Mouse (Mus musculus) G1E (cell line): ENCODE measurements at regions not wholly inside any gene's neighbourhood (a gene's known extent, or its start where the extent isn't known, plus 50 kb on each side); places are given as distances from the start of the nearest gene placed in this dataset.

Experiments used
- ATAC-seq: 2 replicates; pipeline ENCODE4 v1.8.0; 2016; ENCODE audit warnings: mild to moderate bottlenecking; ENCODE audit not compliant: insufficient number of reproducible peaks, poor library complexity, low FRiP score, severe bottlenecking; ENCODE audit errors: extremely low read depth
- DNase-seq: peaks from one replicate; pipeline ENCODE4 v3.0.0; 2012; ENCODE audit warnings: low spot score
- H3K27me3 ChIP-seq: 2 replicates; pipeline ENCODE4 v1.6.1; 2012; ENCODE audit warnings: mild to moderate bottlenecking, low read length, inconsistent platforms; ENCODE audit not compliant: insufficient read depth
- H3K36me3 ChIP-seq: replicated peaks from 2 replicates; pipeline ENCODE3; 2012; ENCODE audit warnings: mild to moderate bottlenecking, inconsistent platforms
- H3K4me1 ChIP-seq: 2 replicates; pipeline ENCODE4 v1.6.1; 2012; ENCODE audit warnings: low read depth, low read length, inconsistent platforms, mixed read lengths; ENCODE audit not compliant: insufficient read depth
- H3K4me3 ChIP-seq: 2 replicates; pipeline ENCODE4 v1.5.1; 2012; ENCODE audit warnings: low read depth, mild to moderate bottlenecking, inconsistent platforms, low read length, moderate library complexity, mixed read lengths
- H3K9me3 ChIP-seq: replicated peaks from 2 replicates; pipeline ENCODE4 v1.6.1; 2012; ENCODE audit warnings: inconsistent platforms
- CTCF ChIP-seq: IDR thresholded peaks from 2 replicates; pipeline ENCODE4 v1.5.1; 2012; ENCODE audit warnings: low read depth, low read length, inconsistent platforms, mixed read lengths
- GATA1 ChIP-seq: IDR thresholded peaks from 2 replicates; pipeline ENCODE4 v1.6.1; 2012; ENCODE audit warnings: borderline replicate concordance, low read length, inconsistent platforms, mixed read lengths
- GATA2 ChIP-seq: IDR thresholded peaks from 2 replicates; pipeline ENCODE4 v1.6.1; 2012; ENCODE audit warnings: low read depth, low read length, inconsistent platforms, borderline replicate concordance
- POLR2AphosphoS5 ChIP-seq: IDR thresholded peaks from 2 replicates; pipeline ENCODE4 v1.6.1; 2012; ENCODE audit warnings: low read depth, low read length, inconsistent platforms; ENCODE audit not compliant: insufficient replicate concordance
- TAL1 ChIP-seq: conservative IDR thresholded peaks from 2 replicates; pipeline ENCODE4 v1.6.1; 2012; ENCODE audit warnings: low read depth, low read length, inconsistent platforms, mixed read lengths

DNA sequence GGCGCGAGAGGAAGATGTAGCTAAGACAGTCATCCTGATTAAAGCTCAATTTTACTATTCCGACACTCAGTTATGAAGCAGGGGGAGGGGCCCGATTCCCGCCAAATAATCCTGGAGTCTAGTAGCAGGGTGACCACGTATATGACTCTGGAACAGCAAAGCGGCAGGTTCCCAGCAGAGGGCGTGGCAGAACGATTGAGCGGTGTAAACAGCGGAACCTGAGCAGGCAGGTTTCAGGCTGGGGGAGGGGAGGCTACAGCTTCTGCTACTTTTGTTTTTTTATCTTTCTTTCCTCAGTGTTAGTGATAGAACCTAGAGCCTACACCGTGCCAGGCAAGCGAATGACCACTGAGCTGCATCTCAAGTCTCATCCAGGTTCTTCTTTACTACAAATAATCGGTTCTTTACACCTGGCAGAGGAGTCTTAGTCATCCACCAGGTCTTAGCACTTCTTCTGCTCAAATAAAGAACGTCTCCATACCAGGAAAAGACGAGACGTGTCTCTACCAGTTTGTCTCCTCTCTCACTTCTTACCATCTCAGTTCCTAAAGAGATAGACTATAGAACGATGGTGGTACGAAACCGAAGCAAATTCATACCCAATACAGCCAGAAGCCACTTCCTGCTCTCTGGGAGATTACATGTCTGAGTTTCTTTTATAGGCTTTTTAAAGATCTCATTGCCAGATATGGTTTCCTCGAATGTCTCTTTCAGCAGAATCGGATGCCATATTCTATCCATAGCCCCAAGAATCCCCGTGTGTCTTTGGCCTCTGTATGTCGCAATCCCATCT lies 100.2 kb upstream of the Ppm1h start:
- no peak for TF ChIP-seq GATA2

DNA sequence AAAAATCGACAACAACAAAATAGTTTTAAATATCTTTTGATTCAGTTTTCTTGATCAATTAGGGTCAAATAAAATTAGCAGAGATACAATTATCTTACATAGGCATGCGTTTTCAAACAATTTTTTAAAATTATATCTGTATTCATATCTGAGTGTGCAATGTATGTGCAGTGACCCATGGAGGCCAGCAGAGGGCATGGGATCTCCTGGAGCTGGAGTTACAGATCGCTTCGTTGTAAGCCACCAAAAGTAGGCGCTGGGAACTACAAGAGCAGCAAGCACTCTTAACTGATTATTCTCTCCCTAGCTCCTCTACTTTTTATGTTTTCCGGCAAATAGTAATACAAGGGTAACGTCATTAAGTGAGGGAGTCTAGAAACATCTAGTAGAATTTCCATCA lies 97.5 kb upstream of the Ppm1h start:
- Histone ChIP-seq H3K36me3 (no peaks in the 10 kb centered on the region), H3K4me3 (no peak overlapping the region), H3K4me1 (no peaks in the 10 kb centered on the region), H3K9me3 (peaks cover 46% of the 10 kb centered on the region), H3K27me3 (no peaks in the 10 kb centered on the region)
- ATAC-seq, result no peak
- TF ChIP-seq POLR2AphosphoS5, result no peak
- no peak for TF ChIP-seq CTCF
- no peak for TF ChIP-seq GATA1
- TF ChIP-seq GATA2, result no peak
- TF ChIP-seq TAL1, result no peak
- no peak for DNase-seq

More for the DNA sequence above, 100.2 kb upstream of the Ppm1h start:
- no peaks in the 10 kb centered on the region for H3K27me3 ChIP-seq
- no peak overlapping the region for H3K4me3 ChIP-seq
- DNase-seq, result no peak
- no peaks in the 10 kb centered on the region for H3K4me1 ChIP-seq
- ATAC-seq, result no peak
- H3K36me3 ChIP-seq, result no peaks in the 10 kb centered on the region
- H3K9me3 ChIP-seq, result peaks cover 46% of the 10 kb centered on the region

DNA sequence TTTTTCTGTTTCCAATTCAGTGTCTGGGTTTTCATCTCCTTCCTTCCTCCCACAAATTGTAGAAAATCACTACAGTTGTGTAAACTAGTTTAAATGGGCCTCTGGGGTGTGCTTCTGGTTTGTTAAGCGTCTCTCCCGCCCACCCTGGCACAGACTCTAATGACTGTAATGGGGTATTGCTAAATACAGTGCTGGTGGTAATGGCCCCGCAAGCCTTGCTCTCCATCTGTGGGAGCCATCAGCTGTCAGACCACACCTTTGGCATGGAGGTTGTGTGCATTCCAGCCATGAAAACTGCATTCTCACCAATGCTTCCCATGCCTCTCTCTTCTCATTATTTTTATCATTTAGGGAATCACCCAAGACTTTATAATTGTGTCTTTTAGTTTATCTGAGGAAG lies 91.0 kb upstream of the Ppm1h start:
- DNase-seq (no peak), ATAC-seq (no peak)
- Histone ChIP-seq H3K27me3 (no peaks in the 10 kb centered on the region), H3K4me1 (no peaks in the 10 kb centered on the region), H3K9me3 (peaks cover 44% of the 10 kb centered on the region), H3K4me3 (no peak overlapping the region), H3K36me3 (no peaks in the 10 kb centered on the region)
- no peak for TF ChIP-seq GATA1
- TF ChIP-seq CTCF, result no peak
- TF ChIP-seq POLR2AphosphoS5, result no peak
- no peak for TF ChIP-seq TAL1
- TF ChIP-seq GATA2, result no peak

- Histone ChIP-seq H3K9me3 (peaks cover 41% of the 10 kb centered on the region), H3K4me3 (no peak overlapping the region), H3K4me1 (no peaks in the 10 kb centered on the region), H3K36me3 (no peaks in the 10 kb centered on the region), H3K27me3 (no peaks in the 10 kb centered on the region)
- DNase-seq (no peak), ATAC-seq (no peak)
- TF ChIP-seq TAL1, result no peak
- no peak for TF ChIP-seq CTCF
- TF ChIP-seq POLR2AphosphoS5, result no peak
- TF ChIP-seq GATA2, result no peak
Measured at GRCm38 (mm10) chr10:122599511-122599910, 79.1 kb upstream of the Ppm1h start.

DNA sequence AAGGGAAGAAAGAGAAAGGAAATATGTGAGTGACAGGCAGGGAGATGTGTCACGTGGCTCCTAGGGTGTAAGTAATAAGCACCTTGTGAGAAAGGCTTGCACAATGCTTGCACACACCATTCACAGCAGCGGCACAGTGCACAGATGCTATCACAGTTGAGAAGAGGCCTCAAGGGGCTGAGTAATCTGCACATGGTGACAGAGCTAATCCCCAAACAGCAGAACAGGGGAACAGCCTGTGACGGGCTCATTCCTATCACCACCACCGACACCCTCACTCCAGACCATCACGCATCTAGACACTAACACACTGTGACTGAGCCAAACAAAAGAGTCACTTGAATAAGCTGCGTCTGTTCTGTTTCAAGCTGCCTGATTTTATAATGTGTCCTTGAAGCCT lies 76.2 kb upstream of the Ppm1h start:
- Histone ChIP-seq H3K4me1 (no peaks in the 10 kb centered on the region), H3K27me3 (no peaks in the 10 kb centered on the region), H3K36me3 (no peaks in the 10 kb centered on the region), H3K4me3 (no peak overlapping the region), H3K9me3 (peaks cover 41% of the 10 kb centered on the region)
- ATAC-seq, result no peak
- no peak for DNase-seq
- TF ChIP-seq CTCF (no peak), GATA1 (no peak), GATA2 (no peak), POLR2AphosphoS5 (no peak), TAL1 (no peak)

DNA sequence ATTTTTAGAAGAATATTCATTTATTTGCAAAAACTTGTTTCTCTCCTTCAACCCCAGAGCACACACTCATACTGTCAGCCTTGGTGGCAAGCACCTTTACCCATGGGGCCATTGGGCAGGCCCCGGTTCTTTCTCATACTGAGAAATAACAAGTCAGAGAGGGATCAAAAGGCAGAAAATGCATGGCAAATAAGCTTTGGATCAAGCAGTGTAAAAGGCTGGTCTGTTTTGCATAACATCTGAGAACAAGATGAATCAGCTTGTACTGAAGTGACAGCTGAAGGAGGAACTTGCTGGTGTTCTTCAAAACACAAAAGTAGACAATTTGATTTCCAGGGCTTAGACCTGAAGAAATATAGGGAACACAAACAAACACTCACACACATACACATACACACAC lies 74.6 kb upstream of the Ppm1h start:
- no peak for ATAC-seq
- Histone ChIP-seq H3K4me3 (no peak overlapping the region), H3K36me3 (no peaks in the 10 kb centered on the region), H3K4me1 (no peaks in the 10 kb centered on the region), H3K9me3 (peaks cover 39% of the 10 kb centered on the region), H3K27me3 (no peaks in the 10 kb centered on the region)
- TF ChIP-seq TAL1, result no peak
- TF ChIP-seq CTCF, result no peak
- no peak for TF ChIP-seq POLR2AphosphoS5
- TF ChIP-seq GATA2, result no peak
- no peak for TF ChIP-seq GATA1
- DNase-seq, result no peak

- Histone ChIP-seq H3K9me3 (peaks cover 20% of the 10 kb centered on the region), H3K27me3 (no peaks in the 10 kb centered on the region), H3K4me3 (no peak overlapping the region), H3K36me3 (no peaks in the 10 kb centered on the region), H3K4me1 (no peaks in the 10 kb centered on the region)
- DNase-seq (no peak), ATAC-seq (no peak)
- no peak for TF ChIP-seq GATA1
- no peak for TF ChIP-seq POLR2AphosphoS5
- no peak for TF ChIP-seq GATA2
- TF ChIP-seq TAL1, result no peak
- no peak for TF ChIP-seq CTCF
Measured at GRCm38 (mm10) chr10:122613281-122613680, 65.3 kb upstream of the Ppm1h start.
